Mouse (Mus musculus): Measurements from ENCODE around the gene Cstb.

GRCm38 (mm10) chr10:78413152-78413520 is 12.3 kb upstream of the Cstb start:
- TF ChIP-seq CTCF (IDR thresholded peaks at IDR 0.05; ENCODE audit: low read depth) (no peak), EP300 (optimal IDR thresholded peaks at IDR 0.05) (no peak)

Measured in stomach, postnatal 0 days (tissue).